Comparison of ENCODE assay signal across 8 mouse cellular contexts in genomic region chr3:142880790-142881588, GRCm38 (mm10). TPM values are rescaled to one million over a fixed set of nuclear protein-coding genes. Genes with fewer than 3 reads are reported as not detected.
DNase-seq lines count a peak whose midpoint lies in the region; ATAC-seq and TF ChIP-seq lines count a peak whose summit lies in the region.

No protein-coding gene starts in this region.

- TF ChIP-seq CTCF in testis, adult 2 months (IDR thresholded peaks at IDR 0.05; ENCODE audit: control insufficient read depth, insufficient read depth, insufficient replicate concordance, low read depth, low read length) = no peak

- WGBS in embryonic facial prominence, embryonic 13.5 days = under 1% methylated on average over 56 of the region's 72 CpGs
- WGBS in hindbrain, embryonic 11.5 days = 1% methylated on average over 51 of the region's 72 CpGs
- WGBS in limb, embryonic 15.5 days = under 1% methylated on average over 49 of the region's 72 CpGs
- under 1% methylated on average over 62 of the region's 72 CpGs for WGBS in midbrain, embryonic 14.5 days

- H3K9ac ChIP-seq in embryonic facial prominence, embryonic 13.5 days = peak overlapping the region; percentile 95
- peak overlapping the region; percentile 94 for H3K9ac ChIP-seq in hindbrain, embryonic 11.5 days (ENCODE audit: low read depth, low read length)
- H3K9ac ChIP-seq in limb, embryonic 15.5 days = peak overlapping the region; percentile 98
- H3K9ac ChIP-seq in midbrain, embryonic 14.5 days (replicated peaks; ENCODE audit: low read length) = peak overlapping the region; percentile 94

- intact Hi-C loops in gastrocnemius, postnatal 14 days (cut with DNase I; ENCODE audit: low total_unique reads) = no loop called here

- ATAC-seq in embryonic facial prominence, embryonic 13.5 days (ENCODE audit: insufficient number of reproducible peaks, insufficient read depth, low FRiP score, low TSS enrichment, low read depth) = peak; percentile 23
- ATAC-seq in hindbrain, embryonic 11.5 days (ENCODE audit: low FRiP score) = peak; percentile 58
- no peak; the same call in 1 of the 2 replicates for ATAC-seq in limb, embryonic 15.5 days (ENCODE audit: insufficient number of reproducible peaks, low FRiP score, low TSS enrichment, low read depth)
- peak; percentile 18 for ATAC-seq in midbrain, embryonic 14.5 days (ENCODE audit: low FRiP score, low TSS enrichment)

- no peaks in the 10 kb centered on the region for H3K36me3 ChIP-seq in embryonic facial prominence, embryonic 13.5 days
- no peaks in the 10 kb centered on the region for H3K36me3 ChIP-seq in hindbrain, embryonic 11.5 days (ENCODE audit: control insufficient read depth, insufficient read depth, low read length)
- H3K36me3 ChIP-seq in limb, embryonic 15.5 days = no peaks in the 10 kb centered on the region
- no peaks in the 10 kb centered on the region for H3K36me3 ChIP-seq in midbrain, embryonic 14.5 days (ENCODE audit: control insufficient read depth, insufficient read depth, low read length)
- no peaks in the 10 kb centered on the region for H3K36me3 ChIP-seq in testis, adult 2 months (ENCODE audit: control insufficient read depth, insufficient read depth, low read length)

- peak overlapping the region; percentile 93 for H3K27ac ChIP-seq in embryonic facial prominence, embryonic 13.5 days
- H3K27ac ChIP-seq in hindbrain, embryonic 11.5 days (ENCODE audit: low read depth, low read length) = peak overlapping the region; percentile 94
- H3K27ac ChIP-seq in limb, embryonic 15.5 days = peak overlapping the region; percentile 94
- H3K27ac ChIP-seq in midbrain, embryonic 14.5 days (replicated peaks; ENCODE audit: low read depth, low read length) = peak overlapping the region; percentile 94
- H3K27ac ChIP-seq in testis, adult 2 months (ENCODE audit: control insufficient read depth, insufficient read depth, low read depth, low read length) = peak overlapping the region; percentile 91

- H3K4me3 ChIP-seq in embryonic facial prominence, embryonic 13.5 days = peak overlapping the region; percentile 90
- peak overlapping the region; percentile 99 for H3K4me3 ChIP-seq in hindbrain, embryonic 11.5 days (ENCODE audit: low read depth, low read length)
- peak overlapping the region; percentile 100 for H3K4me3 ChIP-seq in limb, embryonic 15.5 days
- peak overlapping the region; percentile 98 for H3K4me3 ChIP-seq in midbrain, embryonic 14.5 days (replicated peaks; ENCODE audit: low read depth, low read length)
- H3K4me3 ChIP-seq in testis, adult 2 months (ENCODE audit: control insufficient read depth, low read depth, low read length) = peak overlapping the region; percentile 98

- peak overlapping the region; percentile 69 for H3K4me2 ChIP-seq in embryonic facial prominence, embryonic 13.5 days
- peak overlapping the region; percentile 49 for H3K4me2 ChIP-seq in hindbrain, embryonic 11.5 days (replicated peaks; ENCODE audit: low read depth, low read length)
- peak overlapping the region; percentile 43 for H3K4me2 ChIP-seq in limb, embryonic 15.5 days
- H3K4me2 ChIP-seq in midbrain, embryonic 14.5 days (ENCODE audit: low read length) = peak overlapping the region; percentile 59

- TF ChIP-seq POLR2A in testis, adult 2 months (IDR thresholded peaks at IDR 0.05; ENCODE audit: control insufficient read depth, low read depth, low read length) = no peak

- no peaks in the 10 kb centered on the region for H3K9me3 ChIP-seq in embryonic facial prominence, embryonic 13.5 days
- H3K9me3 ChIP-seq in hindbrain, embryonic 11.5 days (ENCODE audit: control insufficient read depth, low read length) = no peaks in the 10 kb centered on the region
- H3K9me3 ChIP-seq in limb, embryonic 15.5 days = no peaks in the 10 kb centered on the region
- H3K9me3 ChIP-seq in midbrain, embryonic 14.5 days (ENCODE audit: control insufficient read depth, low read length) = no peaks in the 10 kb centered on the region

- DNase-seq in gastrocnemius, postnatal 14 days = peak; percentile 16
- DNase-seq in gastrocnemius, postnatal 10 days = no peak
- peak; percentile 75 for DNase-seq in ZHBTc4 (ENCODE audit: low read depth, low spot score)
- peak; percentile 73 for DNase-seq in hindbrain, embryonic 11.5 days (ENCODE audit: low spot score)
- DNase-seq in midbrain, embryonic 14.5 days = peak; percentile 67

- H3K4me1 ChIP-seq in embryonic facial prominence, embryonic 13.5 days = peaks cover 3% of the 10 kb centered on the region; the same call in 1 of the 2 replicates
- H3K4me1 ChIP-seq in hindbrain, embryonic 11.5 days (replicated peaks; ENCODE audit: control insufficient read depth, insufficient read depth, low read length) = no peaks in the 10 kb centered on the region
- H3K4me1 ChIP-seq in limb, embryonic 15.5 days = peaks cover 5% of the 10 kb centered on the region
- H3K4me1 ChIP-seq in midbrain, embryonic 14.5 days (ENCODE audit: control insufficient read depth, insufficient read depth, low read length) = peaks cover 5% of the 10 kb centered on the region; the same call in 1 of the 2 replicates
- no peaks in the 10 kb centered on the region; the same call in 1 of the 2 replicates for H3K4me1 ChIP-seq in testis, adult 2 months (ENCODE audit: control insufficient read depth, insufficient read depth, low read length)

- no peaks in the 10 kb centered on the region for H3K27me3 ChIP-seq in embryonic facial prominence, embryonic 13.5 days
- H3K27me3 ChIP-seq in hindbrain, embryonic 11.5 days (ENCODE audit: control insufficient read depth, insufficient read depth, low read length) = no peaks in the 10 kb centered on the region
- H3K27me3 ChIP-seq in limb, embryonic 15.5 days = no peaks in the 10 kb centered on the region
- H3K27me3 ChIP-seq in midbrain, embryonic 14.5 days (ENCODE audit: control insufficient read depth, insufficient read depth, low read length) = no peaks in the 10 kb centered on the region
- H3K27me3 ChIP-seq in testis, adult 2 months (ENCODE audit: control insufficient read depth, insufficient read depth, low read length) = no peaks in the 10 kb centered on the region

RNA-seq across cellular contexts. Expression of gene Pkn2, which starts 0.8 kb away (rescaled TPM):
- 10 to 100 TPM; 32.9 to 34.2 TPM for total RNA-seq in gastrocnemius, postnatal 14 days (2021)
- total RNA-seq in gastrocnemius, postnatal 10 days (2021) = 10 to 100 TPM; 34.7 to 44.0 TPM
- 50.6 and 54.4 TPM in 2 replicates for polyA plus RNA-seq in embryonic facial prominence, embryonic 13.5 days (2015; fragmentation: Nextera tagmentation; extraction: Ambion mirVana)
- 42.5 and 48.6 TPM in 2 replicates for polyA plus RNA-seq in hindbrain, embryonic 11.5 days (2014; fragmentation: Nextera tagmentation; extraction: Ambion mirVana)
- 31.7 and 39.0 TPM in 2 replicates for polyA plus RNA-seq in limb, embryonic 15.5 days (2015; fragmentation: Nextera tagmentation; extraction: Ambion mirVana)
- 24.7 and 30.9 TPM in 2 replicates for polyA plus RNA-seq in midbrain, embryonic 14.5 days (2014; fragmentation: Nextera tagmentation; extraction: Ambion mirVana)
- 14.9 and 15.3 TPM in 2 replicates for polyA plus RNA-seq in testis, adult 2 months (2012; rRNA removed)
